Mouse (Mus musculus) naive thymus-derived CD4-positive, alpha-beta T cell, adult 2 months (primary cell): Measurements from ENCODE around the gene Foxb1.

Experiments
- DNase-seq: peaks from one replicate; pipeline ENCODE4 v3.0.0-alpha.2; 2011; ENCODE audit warnings: low read depth

Foxb1 gene

GRCm38 (mm10) chr9:69760371-69761301 lies at the start of gene Foxb1:
TSS of gene Foxb1 (minus strand) at chr9:69760940.
- no peak for DNase-seq

GRCm38 (mm10) chr9:69790562-69790961 lies 29.8 kb upstream of the Foxb1 start:
- DNase-seq: no peak

- no peak for DNase-seq
Measured at GRCm38 (mm10) chr9:69779996-69780395, 19.3 kb upstream of the Foxb1 start.

- no peak for DNase-seq
Measured at GRCm38 (mm10) chr9:69769949-69770585, 9.3 kb upstream of the Foxb1 start.

GRCm38 (mm10) chr9:69769091-69769948 lies 8.6 kb upstream of the Foxb1 start:
- DNase-seq: no peak

GRCm38 (mm10) chr9:69768136-69768875 lies 7.6 kb upstream of the Foxb1 start:
- no peak for DNase-seq

- no peak for DNase-seq
Measured at GRCm38 (mm10) chr9:69767421-69767820, 6.7 kb upstream of the Foxb1 start.

- DNase-seq: no peak
Measured at GRCm38 (mm10) chr9:69766936-69767335, 6.2 kb upstream of the Foxb1 start.

- DNase-seq: no peak
Measured at GRCm38 (mm10) chr9:69766301-69766700, 5.6 kb upstream of the Foxb1 start.

GRCm38 (mm10) chr9:69765483-69766050 lies 4.8 kb upstream of the Foxb1 start:
- DNase-seq: no peak

- DNase-seq: no peak
Measured at GRCm38 (mm10) chr9:69764586-69765482, 4.1 kb upstream of the Foxb1 start.

- no peak for DNase-seq
Measured at GRCm38 (mm10) chr9:69763681-69764585, 3.2 kb upstream of the Foxb1 start.

- DNase-seq: no peak
Measured at GRCm38 (mm10) chr9:69762703-69763102, 2.0 kb upstream of the Foxb1 start.

- no peak for DNase-seq
Measured at GRCm38 (mm10) chr9:69762221-69762620, 1.5 kb upstream of the Foxb1 start.

- no peak for DNase-seq
Measured at GRCm38 (mm10) chr9:69761569-69761968, 829 bp upstream of the Foxb1 start.

- DNase-seq: no peak
Measured at GRCm38 (mm10) chr9:69759721-69760221, 969 bp downstream of the Foxb1 start.

- DNase-seq: no peak
Measured at GRCm38 (mm10) chr9:69758946-69759615, 1.7 kb downstream of the Foxb1 start.

- DNase-seq: no peak
Measured at GRCm38 (mm10) chr9:69758506-69758905, 2.2 kb downstream of the Foxb1 start.
